Mouse (Mus musculus): Measurements from ENCODE around the gene Sh3gl1. TPM values are rescaled to one million over a fixed set of nuclear protein-coding genes. Genes with fewer than 3 reads are reported as not detected.

The Sh3gl1 gene
- total and polyA plus RNA-seq, 2 experiments from 2014 or later = 74.5 to 93.2 TPM

GRCm38 (mm10) chr17:55976255-55976862 is 60.1 kb downstream of the Sh3gl1 start:
- Histone ChIP-seq H3K27me3 (ENCODE audit: insufficient read depth, low read length) (no peaks in the 10 kb centered on the region), H3K4me2 (ENCODE audit: low read depth) (no peak overlapping the region)

GRCm38 (mm10) chr17:55971453-55971852 is 65.0 kb downstream of the Sh3gl1 start:
- no peaks in the 10 kb centered on the region for H3K9me3 ChIP-seq (ENCODE audit: low read length)
- H3K27me3 ChIP-seq (ENCODE audit: insufficient read depth, low read length) = no peaks in the 10 kb centered on the region
- DNase-seq = no peak
- H3K9ac ChIP-seq = peak overlapping the region; percentile 93
- H3K4me2 ChIP-seq (ENCODE audit: low read depth) = peak overlapping the region; percentile 96
- ATAC-seq = no peak
- no peak overlapping the region for H3K27ac ChIP-seq (ENCODE audit: low read depth, low read length)
- no peak for TF ChIP-seq CTCF (IDR thresholded peaks at IDR 0.05; ENCODE audit: low read depth)
- 30% methylated on average over 22 of the region's 22 CpGs for WGBS
- peak overlapping the region; percentile 72 for H3K4me3 ChIP-seq (ENCODE audit: low read depth, low read length)
- H3K4me1 ChIP-seq (ENCODE audit: insufficient read depth) = peaks cover 13% of the 10 kb centered on the region
- H3K36me3 ChIP-seq (ENCODE audit: insufficient read depth) = peaks cover 31% of the 10 kb centered on the region

More at GRCm38 (mm10) chr17:55976255-55976862, 60.1 kb downstream of the Sh3gl1 start:
- DNase-seq (peak; percentile 84), ATAC-seq (peak; percentile 80)
- no peaks in the 10 kb centered on the region for H3K9me3 ChIP-seq (ENCODE audit: low read length)
- H3K36me3 ChIP-seq (ENCODE audit: insufficient read depth) = peaks cover 17% of the 10 kb centered on the region
- no peak overlapping the region for H3K27ac ChIP-seq (ENCODE audit: low read depth, low read length)
- H3K9ac ChIP-seq = no peak overlapping the region
- 19% methylated on average over 13 of the region's 13 CpGs for WGBS
- H3K4me1 ChIP-seq (ENCODE audit: insufficient read depth) = peaks cover 5% of the 10 kb centered on the region; the same call in 1 of the 2 replicates
- H3K4me3 ChIP-seq (ENCODE audit: low read depth, low read length) = no peak overlapping the region
- peak; percentile 79 for TF ChIP-seq CTCF (IDR thresholded peaks at IDR 0.05; ENCODE audit: low read depth)

GRCm38 (mm10) chr17:55969966-55970891 is 66.2 kb downstream of the Sh3gl1 start, which contains the start of gene Shd:
Gene Shd (plus strand): TSS chr17:55970467.
- 9% methylated on average over 54 of the region's 55 CpGs for WGBS
- peak; percentile 34; the same call in 1 of the 2 replicates for TF ChIP-seq CTCF (IDR thresholded peaks at IDR 0.05; ENCODE audit: low read depth)

GRCm38 (mm10) chr17:55969560-55969959 is 66.9 kb downstream of the Sh3gl1 start:
- DNase-seq (peak; percentile 80), ATAC-seq (peak; percentile 61)
- Histone ChIP-seq H3K9ac (peak overlapping the region; percentile 93), H3K9me3 (ENCODE audit: low read length) (no peaks in the 10 kb centered on the region), H3K27me3 (ENCODE audit: insufficient read depth, low read length) (no peaks in the 10 kb centered on the region), H3K4me2 (ENCODE audit: low read depth) (peak overlapping the region; percentile 96), H3K4me3 (ENCODE audit: low read depth, low read length) (peak overlapping the region; percentile 72), H3K27ac (ENCODE audit: low read depth, low read length) (peak overlapping the region; percentile 66), H3K4me1 (ENCODE audit: insufficient read depth) (peaks cover 13% of the 10 kb centered on the region), H3K36me3 (ENCODE audit: insufficient read depth) (peaks cover 37% of the 10 kb centered on the region)
- WGBS = 20% methylated on average over 14 of the region's 14 CpGs
- TF ChIP-seq CTCF (IDR thresholded peaks at IDR 0.05; ENCODE audit: low read depth) = no peak

More at GRCm38 (mm10) chr17:55969966-55970891, 66.2 kb downstream of the Sh3gl1 start, which contains the start of gene Shd:
- peaks cover 13% of the 10 kb centered on the region for H3K4me1 ChIP-seq (ENCODE audit: insufficient read depth)
- peak; percentile 67 for DNase-seq
- H3K36me3 ChIP-seq (ENCODE audit: insufficient read depth) = peaks cover 32% of the 10 kb centered on the region
- peak within 1 kb of the TSS; percentile 93 for H3K9ac ChIP-seq
- peak within 1 kb of the TSS; percentile 96 for H3K4me2 ChIP-seq (ENCODE audit: low read depth)
- H3K27me3 ChIP-seq (ENCODE audit: insufficient read depth, low read length) = no peaks in the 10 kb centered on the region
- peak; percentile 59 for ATAC-seq
- H3K9me3 ChIP-seq (ENCODE audit: low read length) = no peaks in the 10 kb centered on the region
- peak within 1 kb of the TSS; percentile 66 for H3K27ac ChIP-seq (ENCODE audit: low read depth, low read length)
- H3K4me3 ChIP-seq (ENCODE audit: low read depth, low read length) = peak within 1 kb of the TSS; percentile 72

DNA sequence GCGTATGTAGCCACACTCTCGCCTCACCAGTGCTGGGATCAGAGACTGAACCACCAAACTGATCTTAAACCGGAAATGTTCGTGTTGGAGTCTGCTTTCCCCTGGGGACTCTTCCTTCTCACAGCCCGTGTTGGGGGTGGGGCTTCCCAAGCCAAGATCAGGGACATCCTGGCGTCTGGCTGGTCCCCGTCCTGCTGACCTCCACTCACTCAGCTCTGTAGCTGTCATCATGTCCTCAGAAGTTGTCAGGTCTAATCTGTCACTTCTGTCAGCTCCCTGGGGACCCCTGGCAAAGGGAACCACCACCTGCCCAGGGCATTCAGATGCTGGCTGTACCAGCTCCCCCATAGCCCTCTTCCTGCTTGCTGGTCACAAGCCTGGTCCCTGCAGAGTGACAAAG is 68.2 kb downstream of the Sh3gl1 start:
- no peak for ATAC-seq
- Histone ChIP-seq H3K4me3 (ENCODE audit: low read depth, low read length) (no peak overlapping the region), H3K27ac (ENCODE audit: low read depth, low read length) (no peak overlapping the region), H3K4me1 (ENCODE audit: insufficient read depth) (peaks cover 13% of the 10 kb centered on the region), H3K9me3 (ENCODE audit: low read length) (no peaks in the 10 kb centered on the region), H3K27me3 (ENCODE audit: insufficient read depth, low read length) (no peaks in the 10 kb centered on the region), H3K36me3 (ENCODE audit: insufficient read depth) (peaks cover 41% of the 10 kb centered on the region), H3K9ac (no peak overlapping the region), H3K4me2 (ENCODE audit: low read depth) (no peak overlapping the region)
- no peak for DNase-seq
- 73% methylated on average over 7 of the region's 7 CpGs for WGBS
- no peak for TF ChIP-seq CTCF (IDR thresholded peaks at IDR 0.05; ENCODE audit: low read depth)

- Histone ChIP-seq H3K4me1 (ENCODE audit: insufficient read depth) (peaks cover 13% of the 10 kb centered on the region), H3K9me3 (ENCODE audit: low read length) (no peaks in the 10 kb centered on the region), H3K27ac (ENCODE audit: low read depth, low read length) (no peak overlapping the region), H3K27me3 (ENCODE audit: insufficient read depth, low read length) (no peaks in the 10 kb centered on the region), H3K9ac (no peak overlapping the region), H3K4me2 (ENCODE audit: low read depth) (no peak overlapping the region), H3K4me3 (ENCODE audit: low read depth, low read length) (no peak overlapping the region), H3K36me3 (ENCODE audit: insufficient read depth) (peaks cover 43% of the 10 kb centered on the region)
- DNase-seq (no peak), ATAC-seq (no peak)
- 93% methylated on average over 4 of the region's 4 CpGs for WGBS
- TF ChIP-seq CTCF (IDR thresholded peaks at IDR 0.05; ENCODE audit: low read depth) = no peak
These were observed 69.2 kb downstream of the Sh3gl1 start for GRCm38 (mm10) chr17:55967186-55967585.

Other genes starting within 250 kb of the Sh3gl1 start
- gene Zfp119a, start 157.7 kb downstream of the Sh3gl1 start, total RNA-seq (2014; rRNA removed) = 8.8 and 15.1 TPM in 2 replicates
- gene Zfp119a, start 157.7 kb downstream of the Sh3gl1 start, polyA plus RNA-seq (2015; fragmentation: Nextera tagmentation; extraction: Ambion mirVana) = 4.6 and 6.9 TPM in 2 replicates
- gene Zfp959, start 144.5 kb downstream of the Sh3gl1 start, total RNA-seq (2014; rRNA removed) = 11.5 and 14.9 TPM in 2 replicates
- 6.2 and 8.4 TPM in 2 replicates for gene Zfp959, start 144.5 kb downstream of the Sh3gl1 start, polyA plus RNA-seq (2015; fragmentation: Nextera tagmentation; extraction: Ambion mirVana)
- 5.7 and 6.5 TPM in 2 replicates for gene Zfp119b, start 87.1 kb downstream of the Sh3gl1 start, total RNA-seq (2014; rRNA removed)
- 5.4 and 6.0 TPM in 2 replicates for gene Zfp119b, start 87.1 kb downstream of the Sh3gl1 start, polyA plus RNA-seq (2015; fragmentation: Nextera tagmentation; extraction: Ambion mirVana)
- gene Ebi3, start 84.0 kb downstream of the Sh3gl1 start, total RNA-seq (2014; rRNA removed) = 2.1 and 3.4 TPM in 2 replicates
- 6.4 and 7.7 TPM in 2 replicates for gene Ebi3, start 84.0 kb downstream of the Sh3gl1 start, polyA plus RNA-seq (2015; fragmentation: Nextera tagmentation; extraction: Ambion mirVana)
- gene Yju2, start 77.5 kb downstream of the Sh3gl1 start, total RNA-seq (2014; rRNA removed) = 12.9 and 15.2 TPM in 2 replicates
- gene Yju2, start 77.5 kb downstream of the Sh3gl1 start, polyA plus RNA-seq (2015; fragmentation: Nextera tagmentation; extraction: Ambion mirVana) = 12.9 and 15.2 TPM in 2 replicates
- 124 and 152 TPM in 2 replicates for gene Shd, start 66.2 kb downstream of the Sh3gl1 start, total RNA-seq (2014; rRNA removed)
- 106 and 116 TPM in 2 replicates for gene Shd, start 66.2 kb downstream of the Sh3gl1 start, polyA plus RNA-seq (2015; fragmentation: Nextera tagmentation; extraction: Ambion mirVana)
- 106 and 113 TPM in 2 replicates for gene Fsd1, start 50.1 kb downstream of the Sh3gl1 start, total RNA-seq (2014; rRNA removed)
- 162 and 169 TPM in 2 replicates for gene Fsd1, start 50.1 kb downstream of the Sh3gl1 start, polyA plus RNA-seq (2015; fragmentation: Nextera tagmentation; extraction: Ambion mirVana)
- 2.2 and 4.5 TPM in 2 replicates for gene Stap2, start 31.1 kb downstream of the Sh3gl1 start, total RNA-seq (2014; rRNA removed)
- 4.0 and 4.3 TPM in 2 replicates for gene Stap2, start 31.1 kb downstream of the Sh3gl1 start, polyA plus RNA-seq (2015; fragmentation: Nextera tagmentation; extraction: Ambion mirVana)
- gene Mpnd, start 30.9 kb downstream of the Sh3gl1 start, total RNA-seq (2014; rRNA removed) = 155 and 159 TPM in 2 replicates
- 99.0 and 110 TPM in 2 replicates for gene Mpnd, start 30.9 kb downstream of the Sh3gl1 start, polyA plus RNA-seq (2015; fragmentation: Nextera tagmentation; extraction: Ambion mirVana)
- gene Chaf1a, start 3.8 kb upstream of the Sh3gl1 start, total RNA-seq (2014; rRNA removed) = 4.7 and 5.9 TPM in 2 replicates
- gene Chaf1a, start 3.8 kb upstream of the Sh3gl1 start, polyA plus RNA-seq (2015; fragmentation: Nextera tagmentation; extraction: Ambion mirVana) = 4.5 and 4.6 TPM in 2 replicates
- 90.3 and 109 TPM in 2 replicates for gene Ubxn6, start 38.4 kb upstream of the Sh3gl1 start, total RNA-seq (2014; rRNA removed)
- gene Ubxn6, start 38.4 kb upstream of the Sh3gl1 start, polyA plus RNA-seq (2015; fragmentation: Nextera tagmentation; extraction: Ambion mirVana) = 88.1 and 88.6 TPM in 2 replicates
- 79.9 and 96.4 TPM in 2 replicates for gene Hdgfl2, start 43.0 kb upstream of the Sh3gl1 start, total RNA-seq (2014; rRNA removed)
- 99.9 and 114 TPM in 2 replicates for gene Hdgfl2, start 43.0 kb upstream of the Sh3gl1 start, polyA plus RNA-seq (2015; fragmentation: Nextera tagmentation; extraction: Ambion mirVana)
- gene Plin4, start 73.2 kb upstream of the Sh3gl1 start, total RNA-seq (2014; rRNA removed) = 0.08 and 0.52 TPM in 2 replicates
- 0.02 TPM in 1 of 2 replicates, not detected in the other for gene Plin4, start 73.2 kb upstream of the Sh3gl1 start, polyA plus RNA-seq (2015; fragmentation: Nextera tagmentation; extraction: Ambion mirVana)
- 2.7 and 3.2 TPM in 2 replicates for gene Plin5, start 81.0 kb upstream of the Sh3gl1 start, total RNA-seq (2014; rRNA removed)
- gene Plin5, start 81.0 kb upstream of the Sh3gl1 start, polyA plus RNA-seq (2015; fragmentation: Nextera tagmentation; extraction: Ambion mirVana) = 2.4 and 3.9 TPM in 2 replicates
- not detected in 2 replicates for gene Lrg1, start 85.4 kb upstream of the Sh3gl1 start, total RNA-seq (2014; rRNA removed)
- 0.33 and 0.46 TPM in 2 replicates for gene Lrg1, start 85.4 kb upstream of the Sh3gl1 start, polyA plus RNA-seq (2015; fragmentation: Nextera tagmentation; extraction: Ambion mirVana)
- 71.0 and 76.4 TPM in 2 replicates for gene Sema6b, start 103.7 kb upstream of the Sh3gl1 start, total RNA-seq (2014; rRNA removed)
- 15.6 and 18.1 TPM in 2 replicates for gene Sema6b, start 103.7 kb upstream of the Sh3gl1 start, polyA plus RNA-seq (2015; fragmentation: Nextera tagmentation; extraction: Ambion mirVana)
- 11.0 and 12.8 TPM in 2 replicates for gene Tnfaip8l1, start 125.8 kb upstream of the Sh3gl1 start, total RNA-seq (2014; rRNA removed)
- gene Tnfaip8l1, start 125.8 kb upstream of the Sh3gl1 start, polyA plus RNA-seq (2015; fragmentation: Nextera tagmentation; extraction: Ambion mirVana) = 8.6 TPM in 2 replicates
- gene Mydgf, start 147.3 kb upstream of the Sh3gl1 start, total RNA-seq (2014; rRNA removed) = 52.3 and 65.1 TPM in 2 replicates
- 65.7 and 75.0 TPM in 2 replicates for gene Mydgf, start 147.3 kb upstream of the Sh3gl1 start, polyA plus RNA-seq (2015; fragmentation: Nextera tagmentation; extraction: Ambion mirVana)
- gene Dpp9, start 182.3 kb upstream of the Sh3gl1 start, total RNA-seq (2014; rRNA removed) = 16.2 and 21.9 TPM in 2 replicates
- gene Dpp9, start 182.3 kb upstream of the Sh3gl1 start, polyA plus RNA-seq (2015; fragmentation: Nextera tagmentation; extraction: Ambion mirVana) = 16.1 and 19.5 TPM in 2 replicates
- 44.2 and 53.6 TPM in 2 replicates for gene Fem1a, start 220.2 kb upstream of the Sh3gl1 start, total RNA-seq (2014; rRNA removed)
- 15.4 and 17.2 TPM in 2 replicates for gene Fem1a, start 220.2 kb upstream of the Sh3gl1 start, polyA plus RNA-seq (2015; fragmentation: Nextera tagmentation; extraction: Ambion mirVana)
- 1.9 and 2.5 TPM in 2 replicates for gene Ticam1, start 240.2 kb upstream of the Sh3gl1 start, total RNA-seq (2014; rRNA removed)
- 1.2 and 1.5 TPM in 2 replicates for gene Ticam1, start 240.2 kb upstream of the Sh3gl1 start, polyA plus RNA-seq (2015; fragmentation: Nextera tagmentation; extraction: Ambion mirVana)